ENCODE assay signal across 8 mouse cellular contexts in genomic region chr11:54984085-54984484, GRCm38 (mm10). TPM values are rescaled to one million over a fixed set of nuclear protein-coding genes. Genes with fewer than 3 reads are reported as not detected.
DNase-seq lines count a peak whose midpoint lies in the region; ATAC-seq and TF ChIP-seq lines count a peak whose summit lies in the region.
"Had no signal": no experiment of that assay in that cellular context is flagged by ENCODE, and none has a peak within 500 bp of the region (broad histone marks: within the 10 kb centered on the region; RNA-seq: fewer than 3 reads in every experiment).

No protein-coding gene starts in this region.

- H3K27me3 ChIP-seq in cerebellum, adult 2 months (ENCODE audit: control insufficient read depth, insufficient read depth, low read length), result no peaks in the 10 kb centered on the region
- no peaks in the 10 kb centered on the region for H3K27me3 ChIP-seq in liver, embryonic 14.5 days (ENCODE audit: control insufficient read depth, insufficient read depth, low read length)
- H3K27me3 ChIP-seq: limb, embryonic 12.5 days had no signal

- H3K9me3 ChIP-seq in liver, embryonic 14.5 days (ENCODE audit: control insufficient read depth, low read length), result no peaks in the 10 kb centered on the region

- TF ChIP-seq EP300 in liver, embryonic 14.5 days (IDR thresholded peaks at IDR 0.05; ENCODE audit: low read depth), result no peak

- WGBS in cerebellum, adult 2 months, result under 1% methylated on average over 6 of the region's 6 CpGs
- WGBS in liver, embryonic 14.5 days (ENCODE audit: insufficient replicate concordance), result 2% methylated on average over 6 of the region's 6 CpGs

- H3K9ac ChIP-seq in liver, embryonic 14.5 days (replicated peaks), result no peak overlapping the region
- H3K9ac ChIP-seq: limb, embryonic 12.5 days had no signal

- no peaks in the 10 kb centered on the region for H3K4me1 ChIP-seq in cerebellum, adult 2 months (ENCODE audit: control insufficient read depth, insufficient read depth, low read length)
- no peaks in the 10 kb centered on the region for H3K4me1 ChIP-seq in liver, embryonic 14.5 days (replicated peaks; ENCODE audit: control insufficient read depth in 2 of 2, insufficient read depth in 2 of 2, low read length in 1 of 2)
- H3K4me1 ChIP-seq: limb, embryonic 12.5 days had no signal

- ATAC-seq in CD4-positive, CD25-positive, alpha-beta regulatory T cell, adult 4 months, result peak; percentile 55
- ATAC-seq in liver, embryonic 14.5 days (ENCODE audit: insufficient read depth), result no peak

- no peak overlapping the region for H3K4me3 ChIP-seq in cerebellum, adult 2 months (replicated peaks; ENCODE audit: insufficient read depth, low read depth, low read length)
- no peak overlapping the region for H3K4me3 ChIP-seq in liver, embryonic 14.5 days (ENCODE audit: insufficient read depth in 1 of 2, low read depth in 2 of 2, low read length in 2 of 2)
- H3K4me3 ChIP-seq: limb, embryonic 12.5 days had no signal

- peak; percentile 50 for DNase-seq in MEL-GATA-1-ER (ENCODE audit: extremely low read depth, low read depth)
- DNase-seq in cerebellum, adult 2 months, result peak; percentile 61 to 78
- peak; percentile 80 to 92 for DNase-seq in frontal cortex, postnatal 36 days (ENCODE audit: low spot score in 2 of 2)
- DNase-seq in kidney, postnatal 25 days, result peak; percentile 61 to 91
- DNase-seq in liver, embryonic 14.5 days (ENCODE audit: low read depth in 3 of 3, low spot score in 3 of 3), result peak; percentile 37 to 49 (median 45)
- peak; percentile 87 for DNase-seq in right cerebral cortex, postnatal 14 days

- peak; percentile 58; the same call in 1 of the 2 replicates for TF ChIP-seq CTCF in cerebellum, adult 2 months (IDR thresholded peaks at IDR 0.05; ENCODE audit: borderline replicate concordance, insufficient read depth, low read depth, low read length)
- peak; percentile 75 for TF ChIP-seq CTCF in liver, embryonic 14.5 days (IDR thresholded peaks at IDR 0.05; ENCODE audit: low read depth)

- no peak overlapping the region for H3K4me2 ChIP-seq in liver, embryonic 14.5 days (ENCODE audit: low read depth)
- H3K4me2 ChIP-seq: limb, embryonic 12.5 days had no signal

- no peak for TF ChIP-seq POLR2A in cerebellum, adult 2 months (IDR thresholded peaks at IDR 0.05; ENCODE audit: borderline replicate concordance, insufficient read depth, low read length)

- H3K36me3 ChIP-seq in liver, embryonic 14.5 days (replicated peaks; ENCODE audit: control insufficient read depth, insufficient read depth, low read depth), result no peaks in the 10 kb centered on the region

- H3K27ac ChIP-seq in cerebellum, adult 2 months (ENCODE audit: insufficient read depth, low read length), result no peak overlapping the region
- no peak overlapping the region for H3K27ac ChIP-seq in liver, embryonic 14.5 days
- H3K27ac ChIP-seq: limb, embryonic 12.5 days had no signal

RNA-seq across cellular contexts. Expression of gene Tnip1, which starts 21.4 kb away (rescaled TPM):
- 100 to 1,000 TPM in 1 of 2 experiments, 10 to 100 TPM in 1; 97.4 to 167 TPM for polyA plus RNA-seq in CD4-positive, CD25-positive, alpha-beta regulatory T cell, adult 4 months (2017; shearing (Covaris generic))
- polyA plus RNA-seq in cerebellum, adult 2 months (2012; rRNA removed), result 31.1 and 33.1 TPM in 2 replicates
- 3.4 and 5.2 TPM in 2 replicates for polyA plus RNA-seq in liver, embryonic 14.5 days (2012; rRNA removed)
- 3.6 and 3.7 TPM in 2 replicates for polyA plus RNA-seq in liver, embryonic 14.5 days (2014; fragmentation: Nextera tagmentation; extraction: Ambion mirVana)

RNA-seq across cellular contexts. Expression of gene Anxa6, which starts 49.2 kb away (rescaled TPM):
- polyA plus RNA-seq in CD4-positive, CD25-positive, alpha-beta regulatory T cell, adult 4 months (2017; shearing (Covaris generic)), result 100 to 1,000 TPM; 387 to 504 TPM
- polyA plus RNA-seq in cerebellum, adult 2 months (2012; rRNA removed), result 131 and 141 TPM in 2 replicates
- polyA plus RNA-seq in liver, embryonic 14.5 days (2012; rRNA removed), result 21.2 and 24.2 TPM in 2 replicates
- polyA plus RNA-seq in liver, embryonic 14.5 days (2014; fragmentation: Nextera tagmentation; extraction: Ambion mirVana), result 36.7 and 42.1 TPM in 2 replicates
